Mouse (Mus musculus) MEL (cell line): ENCODE measurements around the gene Tbl1x. TPM values are rescaled to one million over a fixed set of nuclear protein-coding genes. Genes with fewer than 3 reads are reported as not detected.

ENCODE experiments used
- DNase-seq: peaks from one replicate; pipeline ENCODE4 v3.0.0; 2011; ENCODE audit warnings: low read depth, low spot score
- H3K27ac ChIP-seq: 2 replicates; pipeline ENCODE4 v1.5.1; 2012; ENCODE audit warnings: low read depth, mild to moderate bottlenecking, control low read depth, low read length, moderate library complexity; ENCODE audit not compliant: control insufficient read depth
- H3K27me3 ChIP-seq, 2 experiments: fragments of 150-350 bp in 1 of 2; sonication (generic) in 1 of 2; 2 replicates each; pipeline ENCODE4 v1.6.1; 2012; ENCODE audit warnings: low read length in 2 of 2, mild to moderate bottlenecking in 2 of 2, improper control_type of control experiment in 1 of 2, moderate library complexity in 1 of 2; ENCODE audit not compliant: insufficient read depth in 2 of 2, control insufficient read depth in 1 of 2
- H3K36me3 ChIP-seq, 2 experiments: 2 replicates each; pipeline ENCODE4 v1.6.1; 2012 to 2014; ENCODE audit warnings: low read length in 2 of 2, improper control_type of control experiment in 1 of 2, inconsistent platforms in 1 of 2, mild to moderate bottlenecking in 1 of 2; ENCODE audit not compliant: insufficient read depth in 2 of 2, control insufficient read depth in 1 of 2
- H3K4me1 ChIP-seq, 2 experiments: fragments of 150-350 bp in 1 of 2; sonication (generic) in 1 of 2; 2 replicates each; pipeline ENCODE4 v1.6.1; 2012; ENCODE audit warnings: low read length in 2 of 2, improper control_type of control experiment in 1 of 2, mild to moderate bottlenecking in 1 of 2; ENCODE audit not compliant: insufficient read depth in 2 of 2, control insufficient read depth in 1 of 2
- H3K4me3 ChIP-seq, 2 experiments: fragments of 150-350 bp in 1 of 2; sonication (generic) in 1 of 2; 2 replicates each; pipeline ENCODE4 v1.5.1; 2012; ENCODE audit warnings: low read depth in 2 of 2, low read length in 2 of 2, mild to moderate bottlenecking in 2 of 2, moderate library complexity in 2 of 2, control low read depth in 1 of 2, improper control_type of control experiment in 1 of 2; ENCODE audit not compliant: control insufficient read depth in 1 of 2, insufficient read depth in 1 of 2
- H3K79me2 ChIP-seq: 2 replicates; pipeline ENCODE4 v1.6.1; 2012; ENCODE audit warnings: mild to moderate bottlenecking, low read length, moderate library complexity; ENCODE audit not compliant: control insufficient read depth, poor library complexity, insufficient read depth
- H3K9ac ChIP-seq: 2 replicates; pipeline ENCODE4 v1.6.1; 2012; ENCODE audit warnings: low read depth, mild to moderate bottlenecking, control low read depth, low read length, moderate library complexity; ENCODE audit not compliant: control insufficient read depth, poor library complexity, severe bottlenecking
- H3K9me3 ChIP-seq: fragments of 150-350 bp; sonication (generic); replicated peaks from 2 replicates; pipeline ENCODE4 v1.6.1; 2012; ENCODE audit warnings: mild to moderate bottlenecking, low read length, improper control_type of control experiment, moderate library complexity; ENCODE audit not compliant: insufficient read depth
- BHLHE40 ChIP-seq: IDR thresholded peaks from 2 replicates; pipeline ENCODE4 v1.6.1; 2012; ENCODE audit warnings: low read depth, mild to moderate bottlenecking, inconsistent platforms, low read length, improper control_type of control experiment, borderline replicate concordance
- CHD2 ChIP-seq: IDR thresholded peaks from 2 replicates; pipeline ENCODE4 v1.6.1; 2011; ENCODE audit warnings: low read length, improper control_type of control experiment
- EP300 ChIP-seq, 2 experiments: IDR thresholded peaks; 2 replicates each; pipeline ENCODE4 v1.6.1; 2011; ENCODE audit warnings: improper control_type of control experiment in 2 of 2, low read length in 2 of 2, low read depth in 1 of 2, mild to moderate bottlenecking in 1 of 2
- ETS1 ChIP-seq: IDR thresholded peaks from 2 replicates; pipeline ENCODE4 v1.6.1; 2012; ENCODE audit warnings: low read depth, mild to moderate bottlenecking, inconsistent platforms, low read length, improper control_type of control experiment, moderate library complexity
- GABPA ChIP-seq: IDR thresholded peaks from 2 replicates; pipeline ENCODE4 v1.6.1; 2012; ENCODE audit warnings: low read depth, mild to moderate bottlenecking, inconsistent platforms, low read length, improper control_type of control experiment, moderate library complexity
- GATA1 ChIP-seq: IDR thresholded peaks from 2 replicates; pipeline ENCODE4 v1.6.1; 2011; ENCODE audit warnings: low read depth, low read length, improper control_type of control experiment
- KAT2A ChIP-seq: conservative IDR thresholded peaks from 2 replicates; pipeline ENCODE4 v1.6.1; 2012; ENCODE audit warnings: low read depth, low read length, improper control_type of control experiment, inconsistent platforms
- MAFK ChIP-seq: IDR thresholded peaks from 2 replicates; pipeline ENCODE4 v1.6.1; 2011; ENCODE audit warnings: low read depth, mild to moderate bottlenecking, low read length, improper control_type of control experiment, borderline replicate concordance
- MAZ ChIP-seq: IDR thresholded peaks from 2 replicates; pipeline ENCODE4 v1.6.1; 2012; ENCODE audit warnings: low read depth, mild to moderate bottlenecking, inconsistent platforms, low read length, improper control_type of control experiment
- MYB ChIP-seq: IDR thresholded peaks from 2 replicates; pipeline ENCODE4 v1.6.1; 2011; ENCODE audit warnings: mild to moderate bottlenecking, low read depth, low read length, improper control_type of control experiment
- MYC ChIP-seq: IDR thresholded peaks from 2 replicates; pipeline ENCODE4 v1.6.1; 2011; ENCODE audit warnings: low read depth, mild to moderate bottlenecking, low read length, improper control_type of control experiment, moderate library complexity
- POLR2A ChIP-seq, 2 experiments: IDR thresholded peaks; 2 replicates each; pipeline ENCODE4 v1.6.1; 2011 to 2012; ENCODE audit warnings: low read length in 2 of 2, mild to moderate bottlenecking in 2 of 2, control low read depth in 1 of 2, improper control_type of control experiment in 1 of 2, low read depth in 1 of 2, moderate library complexity in 1 of 2; ENCODE audit not compliant: control insufficient read depth in 1 of 2, insufficient read depth in 1 of 2, poor library complexity in 1 of 2
- POLR2AphosphoS5 ChIP-seq: IDR thresholded peaks from 2 replicates; pipeline ENCODE4 v1.6.1; 2012; ENCODE audit warnings: low read depth, borderline replicate concordance, mild to moderate bottlenecking, inconsistent platforms, low read length, moderate library complexity, mixed read lengths
- RAD21 ChIP-seq: IDR thresholded peaks from 2 replicates; pipeline ENCODE4 v1.6.1; 2011; ENCODE audit warnings: mild to moderate bottlenecking, low read depth, low read length, improper control_type of control experiment
- RCOR1 ChIP-seq: IDR thresholded peaks from 2 replicates; pipeline ENCODE4 v1.6.1; 2012; ENCODE audit warnings: low read depth, mild to moderate bottlenecking, inconsistent platforms, low read length, improper control_type of control experiment
- SIN3A ChIP-seq: IDR thresholded peaks from 2 replicates; pipeline ENCODE4 v1.6.1; 2012; ENCODE audit warnings: low read length, improper control_type of control experiment, inconsistent platforms
- TAL1 ChIP-seq: IDR thresholded peaks from 2 replicates; pipeline ENCODE4 v1.6.1; 2012; ENCODE audit warnings: mild to moderate bottlenecking, inconsistent platforms, low read length, moderate library complexity, mixed read lengths
- TCF12 ChIP-seq: IDR thresholded peaks from 2 replicates; pipeline ENCODE4 v1.6.1; 2014; ENCODE audit warnings: low read depth, mild to moderate bottlenecking, inconsistent platforms, low read length, improper control_type of control experiment, moderate library complexity
- UBTF ChIP-seq: IDR thresholded peaks from 2 replicates; pipeline ENCODE4 v1.6.1; 2012; ENCODE audit warnings: low read depth, mild to moderate bottlenecking, inconsistent platforms, low read length, improper control_type of control experiment, moderate library complexity, borderline replicate concordance; ENCODE audit not compliant: insufficient read depth
- USF2 ChIP-seq, 2 experiments: IDR thresholded peaks; 2 replicates each; pipeline ENCODE4 v1.6.1; 2011 to 2012; ENCODE audit warnings: improper control_type of control experiment in 2 of 2, low read length in 2 of 2, borderline replicate concordance in 1 of 2, inconsistent platforms in 1 of 2, low read depth in 1 of 2, mild to moderate bottlenecking in 1 of 2; ENCODE audit not compliant: insufficient read depth in 1 of 2
- ZKSCAN1 ChIP-seq: IDR thresholded peaks from 2 replicates; pipeline ENCODE4 v1.6.1; 2012; ENCODE audit warnings: low read depth, mild to moderate bottlenecking, inconsistent platforms, low read length, improper control_type of control experiment, moderate library complexity
- polyA plus RNA-seq, 2 experiments: library from polyadenylated mRNA; stranded (reverse) in 1 of 2; unstranded in 1 of 2; fragments of >175 nt in 1 of 2; fragments of >200 nt in 1 of 2; gene quantifications; 2 replicates each; pipeline versions ENCODE4 v1.2.1 to v1.2.4; 2012; ENCODE audit warnings: low replicate concordance in 2 of 2, low read depth in 1 of 2; ENCODE audit not compliant: insufficient read length in 2 of 2, insufficient read depth in 1 of 2, missing spikeins in 1 of 2
- total RNA-seq: library from RNA; depleted of rRNA; stranded (reverse); fragments of 300-350 nt; gene quantifications from 2 replicates; pipeline ENCODE4 v1.2.3, GENCODE M21; 2012

Tbl1x gene
- total and polyA plus RNA-seq, 3 experiments: 17.1 to 42.5 (median 27.6) TPM

DNA sequence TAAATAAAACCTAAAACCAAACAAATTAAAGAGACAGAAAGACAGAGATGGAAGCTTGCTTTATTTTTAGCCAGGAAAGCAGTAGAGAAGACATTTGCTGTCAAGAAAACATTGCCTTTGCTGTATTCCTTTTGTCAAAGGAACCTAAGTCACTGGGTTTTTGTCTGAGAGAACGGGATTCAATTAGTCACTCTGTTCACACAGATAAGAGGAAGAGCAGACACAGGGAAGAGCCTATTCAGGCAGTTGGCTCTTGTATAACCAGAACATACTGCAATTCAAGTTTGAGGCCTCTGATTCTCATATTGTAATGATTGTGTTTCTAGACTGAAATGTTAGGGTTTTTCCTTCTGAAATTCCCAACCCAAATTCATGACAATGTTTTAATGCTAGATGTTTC lies 67.4 kb downstream of the Tbl1x start:
- Histone ChIP-seq H3K4me3 (no peak overlapping the region), H3K4me1 (peaks cover 5 to 6% of the 10 kb centered on the region in 2 experiments), H3K9ac (no peak overlapping the region), H3K27me3 (no peaks in the 10 kb centered on the region), H3K79me2 (peaks cover 5% of the 10 kb centered on the region; the same call in 1 of the 2 replicates), H3K36me3 (peaks cover 0 to 34% of the 10 kb centered on the region in 2 experiments; a peak in 2 of 4 replicates), H3K27ac (peak overlapping the region; percentile 24; the same call in 1 of the 2 replicates), H3K9me3 (no peaks in the 10 kb centered on the region)
- peak; percentile 66 for DNase-seq
- TF ChIP-seq POLR2AphosphoS5 (no peak), TAL1 (peak; percentile 39)

GRCm38 (mm10) chrX:77579964-77580363 lies 69.2 kb downstream of the Tbl1x start:
- TF ChIP-seq MYC (no peak), TCF12 (0 out of 2 replicates have a peak, but pooled peaks have one; percentile 53), MYB (no peak), MAFK (no peak; the same call in 1 of the 2 replicates), KAT2A (no peak), ETS1 (peak; percentile 78), GABPA (no peak), GATA1 (peak; percentile 86), SIN3A (peak; percentile 52; the same call in 1 of the 2 replicates), RAD21 (no peak), UBTF (no peak), CHD2 (no peak), ZKSCAN1 (no peak), EP300 (IDR thresholded peaks at IDR 0.05; ENCODE audit: low read depth in 1 of 2, low read length in 2 of 2) (peak; percentile 75), POLR2A (IDR thresholded peaks at IDR 0.05; ENCODE audit: control insufficient read depth in 1 of 2, insufficient read depth in 1 of 2, low read depth in 1 of 2, low read length in 2 of 2, poor library complexity in 1 of 2) (no peak), RCOR1 (peak; percentile 85), USF2 (IDR thresholded peaks at IDR 0.05; ENCODE audit: borderline replicate concordance in 1 of 2, insufficient read depth in 1 of 2, low read depth in 1 of 2, low read length in 2 of 2) (no peak), TAL1 (peak; percentile 61), BHLHE40 (0 out of 2 replicates have a peak, but pooled peaks have one; percentile 10), MAZ (0 out of 2 replicates have a peak, but pooled peaks have one; percentile 50)
- peaks cover 8% of the 10 kb centered on the region; the same call in 1 of the 2 replicates for H3K79me2 ChIP-seq
- no peaks in the 10 kb centered on the region for H3K27me3 ChIP-seq
- peaks cover 0 to 34% of the 10 kb centered on the region in 2 experiments; a peak in 2 of 4 replicates for H3K36me3 ChIP-seq
- H3K4me1 ChIP-seq: peaks cover 5 to 6% of the 10 kb centered on the region in 2 experiments
- no peak overlapping the region for H3K9ac ChIP-seq
- H3K9me3 ChIP-seq: no peaks in the 10 kb centered on the region
- no peak overlapping the region for H3K4me3 ChIP-seq
- peak; percentile 72 for DNase-seq
- H3K27ac ChIP-seq: no peak overlapping the region; the same call in 1 of the 2 replicates
